Mouse (Mus musculus): ENCODE measurements around the gene Dnlz. TPM values are rescaled to one million over a fixed set of nuclear protein-coding genes. Genes with fewer than 3 reads are reported as not detected.

The Dnlz gene
- total and polyA plus RNA-seq, 3 experiments = 21.8 to 27.7 TPM; not detected in 1

DNA sequence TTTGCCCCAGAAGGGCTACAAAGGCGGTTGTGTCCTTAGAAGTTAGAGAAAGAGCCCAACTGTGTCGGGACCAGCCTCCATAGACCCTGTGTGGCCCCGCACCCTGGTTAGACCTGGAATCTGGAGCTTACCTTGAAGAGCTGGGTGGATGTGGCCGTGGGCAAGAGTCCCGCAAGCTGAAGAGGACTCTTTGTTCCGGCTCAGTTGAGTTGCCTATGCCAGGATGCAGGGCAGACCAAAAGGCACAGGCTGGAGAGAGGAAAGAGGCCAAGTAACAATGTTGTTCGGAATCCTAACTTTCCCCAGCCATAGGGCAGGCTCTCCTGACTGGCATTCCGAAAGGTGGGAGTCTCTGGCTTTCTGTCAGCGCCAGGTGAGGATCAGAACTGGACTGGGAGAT is 32.8 kb downstream of the Dnlz start:
- H3K4me1 ChIP-seq (ENCODE audit: control insufficient read depth in 1 of 2, insufficient read depth in 2 of 2, low read length in 2 of 2) = no peaks in the 10 kb centered on the region; a peak in 1 of 4 replicates
- no peaks in the 10 kb centered on the region for H3K79me2 ChIP-seq (ENCODE audit: control insufficient read depth, insufficient read depth, low read length, poor library complexity)
- TF ChIP-seq E2F4 (IDR thresholded peaks at IDR 0.05; ENCODE audit: borderline replicate concordance, low read depth, low read length) = no peak
- no peak for TF ChIP-seq TCF12 (IDR thresholded peaks at IDR 0.05; ENCODE audit: low read depth, low read length)
- TF ChIP-seq ETS1 (IDR thresholded peaks at IDR 0.05; ENCODE audit: low read depth, low read length) = no peak
- TF ChIP-seq SIN3A (IDR thresholded peaks at IDR 0.05; ENCODE audit: low read length) = no peak
- no peak for TF ChIP-seq GATA1 (IDR thresholded peaks at IDR 0.05; ENCODE audit: low read depth, low read length)
- TF ChIP-seq MYB (IDR thresholded peaks at IDR 0.05; ENCODE audit: low read depth, low read length) = no peak
- no peak for TF ChIP-seq USF2 (IDR thresholded peaks at IDR 0.05; ENCODE audit: borderline replicate concordance in 1 of 2, insufficient read depth in 1 of 2, low read depth in 1 of 2, low read length in 2 of 2)
- TF ChIP-seq ZNF384 (IDR thresholded peaks at IDR 0.05; ENCODE audit: low read depth, low read length) = no peak
- no peak for TF ChIP-seq EP300 (IDR thresholded peaks at IDR 0.05; ENCODE audit: low read depth in 1 of 2, low read length in 2 of 2)
- TF ChIP-seq ZC3H11A (IDR thresholded peaks at IDR 0.05; ENCODE audit: low read depth, low read length) = no peak
- TF ChIP-seq MYC (IDR thresholded peaks at IDR 0.05; ENCODE audit: low read depth, low read length) = no peak
- TF ChIP-seq RCOR1 (IDR thresholded peaks at IDR 0.05; ENCODE audit: low read depth, low read length) = no peak
- no peak for TF ChIP-seq CHD2 (IDR thresholded peaks at IDR 0.05; ENCODE audit: low read length)
- no peak for TF ChIP-seq KAT2A (conservative IDR thresholded peaks at IDR 0.05; ENCODE audit: low read depth, low read length)
- no peak for TF ChIP-seq SMC3 (IDR thresholded peaks at IDR 0.05; ENCODE audit: low read depth, low read length)
- no peak for TF ChIP-seq NRF1 (IDR thresholded peaks at IDR 0.05; ENCODE audit: insufficient read depth, low read depth, low read length, poor library complexity, severe bottlenecking)
- TF ChIP-seq JUND (IDR thresholded peaks at IDR 0.05; ENCODE audit: low read depth, low read length) = no peak
- TF ChIP-seq RAD21 (IDR thresholded peaks at IDR 0.05; ENCODE audit: low read depth, low read length) = no peak
- no peak overlapping the region for H3K4me3 ChIP-seq (ENCODE audit: control insufficient read depth in 1 of 2, insufficient read depth in 1 of 2, low read depth in 2 of 2, low read length in 2 of 2)
- H3K27me3 ChIP-seq (ENCODE audit: control insufficient read depth in 1 of 2, insufficient read depth in 2 of 2, low read length in 2 of 2) = peaks cover 0 to 2% of the 10 kb centered on the region in 2 experiments; a peak in 2 of 4 replicates
- no peak for DNase-seq (ENCODE audit: low read depth, low spot score)
- H3K9ac ChIP-seq (ENCODE audit: control insufficient read depth, low read depth, low read length, poor library complexity, severe bottlenecking) = no peak overlapping the region
- H3K36me3 ChIP-seq (ENCODE audit: control insufficient read depth in 1 of 2, insufficient read depth in 2 of 2, low read length in 2 of 2) = no peaks in the 10 kb centered on the region
- no peak overlapping the region for H3K27ac ChIP-seq (ENCODE audit: control insufficient read depth, low read depth, low read length)
- H3K9me3 ChIP-seq (replicated peaks; ENCODE audit: insufficient read depth, low read length) = no peaks in the 10 kb centered on the region

DNA sequence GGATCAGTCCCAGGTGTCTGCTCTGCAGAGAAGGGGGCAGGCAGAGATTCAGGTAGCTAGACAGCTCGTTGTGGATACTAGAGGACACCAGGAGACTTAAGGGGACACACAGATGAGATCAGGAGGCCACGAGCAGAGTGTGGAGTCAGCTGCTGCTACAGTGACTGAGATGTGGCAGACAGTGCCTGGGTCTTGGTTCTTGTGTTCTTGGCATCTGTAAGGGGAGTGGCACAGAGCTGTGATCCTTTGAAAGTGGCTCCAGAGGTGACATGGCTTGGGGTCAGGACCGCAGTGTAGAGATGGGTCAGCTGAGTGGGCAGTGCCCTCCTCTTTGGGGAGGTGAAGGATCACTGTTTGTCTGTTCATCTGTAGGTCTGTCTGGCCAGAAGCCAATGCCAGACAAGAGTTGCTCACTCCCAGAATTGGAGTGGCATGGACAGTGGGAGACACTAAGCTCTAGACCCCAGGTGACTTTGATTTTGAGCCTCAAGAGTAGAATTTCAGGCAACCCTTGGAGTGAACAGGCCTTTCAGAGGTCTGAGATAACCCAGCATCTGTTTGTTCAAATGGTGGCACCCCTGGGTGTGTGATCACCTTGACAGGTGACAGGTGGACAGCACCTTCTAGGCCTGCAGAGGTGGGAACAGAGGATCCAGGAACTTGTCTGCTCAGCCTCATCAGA is 33.8 kb downstream of the Dnlz start:
- H3K27me3 ChIP-seq (ENCODE audit: control insufficient read depth in 1 of 2, insufficient read depth in 2 of 2, low read length in 2 of 2) = peaks cover 0 to 2% of the 10 kb centered on the region in 2 experiments; a peak in 2 of 4 replicates
- no peaks in the 10 kb centered on the region for H3K36me3 ChIP-seq (ENCODE audit: control insufficient read depth in 1 of 2, insufficient read depth in 2 of 2, low read length in 2 of 2)
- no peak for DNase-seq (ENCODE audit: low read depth, low spot score)
- no peak overlapping the region for H3K4me3 ChIP-seq (ENCODE audit: control insufficient read depth in 1 of 2, insufficient read depth in 1 of 2, low read depth in 2 of 2, low read length in 2 of 2)
- no peaks in the 10 kb centered on the region for H3K9me3 ChIP-seq (replicated peaks; ENCODE audit: insufficient read depth, low read length)
- no peak overlapping the region for H3K9ac ChIP-seq (ENCODE audit: control insufficient read depth, low read depth, low read length, poor library complexity, severe bottlenecking)
- TF ChIP-seq EP300 (IDR thresholded peaks at IDR 0.05; ENCODE audit: low read depth in 1 of 2, low read length in 2 of 2) (no peak), JUND (IDR thresholded peaks at IDR 0.05; ENCODE audit: low read depth, low read length) (no peak), SMC3 (IDR thresholded peaks at IDR 0.05; ENCODE audit: low read depth, low read length) (no peak), ELF1 (IDR thresholded peaks at IDR 0.05; ENCODE audit: low read depth, low read length) (no peak), ZMIZ1 (IDR thresholded peaks at IDR 0.05; ENCODE audit: low read depth, low read length) (no peak), E2F4 (IDR thresholded peaks at IDR 0.05; ENCODE audit: borderline replicate concordance, low read depth, low read length) (no peak), MYC (IDR thresholded peaks at IDR 0.05; ENCODE audit: low read depth, low read length) (no peak), MAX (IDR thresholded peaks at IDR 0.05; ENCODE audit: low read length) (no peak), ETS1 (IDR thresholded peaks at IDR 0.05; ENCODE audit: low read depth, low read length) (no peak), POLR2AphosphoS2 (IDR thresholded peaks at IDR 0.05; ENCODE audit: low read length) (no peak), ZNF384 (IDR thresholded peaks at IDR 0.05; ENCODE audit: low read depth, low read length) (no peak), TBP (IDR thresholded peaks at IDR 0.05; ENCODE audit: low read depth, low read length) (no peak), MXI1 (IDR thresholded peaks at IDR 0.05; ENCODE audit: low read depth, low read length) (no peak)
- H3K4me1 ChIP-seq (ENCODE audit: control insufficient read depth in 1 of 2, insufficient read depth in 2 of 2, low read length in 2 of 2) = no peaks in the 10 kb centered on the region; a peak in 1 of 4 replicates
- H3K79me2 ChIP-seq (ENCODE audit: control insufficient read depth, insufficient read depth, low read length, poor library complexity) = no peaks in the 10 kb centered on the region
- H3K27ac ChIP-seq (ENCODE audit: control insufficient read depth, low read depth, low read length) = no peak overlapping the region
